Comparison of ENCODE assay signal across 10 mouse cellular contexts in genomic region chr2:170410677-170411489, GRCm38 (mm10). TPM values are rescaled to one million over a fixed set of nuclear protein-coding genes. Genes with fewer than 3 reads are reported as not detected.
A peak's percentile ranks its signal among the peaks of the same experiment; 100 is the strongest.
DNase-seq lines count a peak whose midpoint lies in the region; ATAC-seq and TF ChIP-seq lines count a peak whose summit lies in the region.
"Had no signal": no experiment of that assay in that cellular context is flagged by ENCODE, and none has a peak within 500 bp of the region (broad histone marks: within the 10 kb centered on the region; RNA-seq: fewer than 3 reads in every experiment).

No protein-coding gene starts in this region.

- no peak for TF ChIP-seq CTCF in lung, embryonic 14.5 days (IDR thresholded peaks at IDR 0.05; ENCODE audit: low read depth)

- peak; percentile 52 for ATAC-seq in lung, embryonic 14.5 days (ENCODE audit: insufficient read depth)
- ATAC-seq in neural tube, embryonic 13.5 days (ENCODE audit: low read depth) = no peak

- peak overlapping the region; percentile 53 for H3K4me2 ChIP-seq in lung, embryonic 14.5 days
- peak overlapping the region; percentile 42 for H3K4me2 ChIP-seq in neural tube, embryonic 13.5 days

- H3K4me3 ChIP-seq in lung, embryonic 14.5 days (ENCODE audit: low read depth, low read length) = peak overlapping the region; percentile 5; the same call in 1 of the 2 replicates
- H3K4me3 ChIP-seq in forebrain, embryonic 10.5 days = peak overlapping the region; percentile 43
- H3K4me3 ChIP-seq in limb, embryonic 10.5 days = peak overlapping the region; percentile 47
- peak overlapping the region; percentile 10; the same call in 1 of the 2 replicates for H3K4me3 ChIP-seq in neural tube, embryonic 13.5 days

- peak; percentile 28 for DNase-seq in lung, embryonic 14.5 days
- no peak for DNase-seq in lung, adult 18-20 months
- peak; percentile 40 for DNase-seq in forebrain, embryonic 10.5 days (ENCODE audit: extremely low spot score, low spot score)
- peak; percentile 64 for DNase-seq in limb, embryonic 10.5 days (ENCODE audit: low spot score)
- DNase-seq in left cerebral cortex, adult 9 months (ENCODE audit: low spot score in 2 of 2) = no peak
- no peak for DNase-seq in layer of hippocampus, postnatal 14 days (ENCODE audit: low spot score in 2 of 2)
- DNase-seq in gastrocnemius, postnatal 25 days = no peak
- DNase-seq: kidney, postnatal 14 days; thymus, adult 18-20 months had no signal

- H3K9me3 ChIP-seq in lung, embryonic 14.5 days (ENCODE audit: low read depth, low read length) = no peaks in the 10 kb centered on the region
- H3K9me3 ChIP-seq in forebrain, embryonic 10.5 days = no peaks in the 10 kb centered on the region
- H3K9me3 ChIP-seq in limb, embryonic 10.5 days (replicated peaks) = no peaks in the 10 kb centered on the region
- no peaks in the 10 kb centered on the region for H3K9me3 ChIP-seq in neural tube, embryonic 13.5 days

- H3K27ac ChIP-seq in lung, embryonic 14.5 days (ENCODE audit: low read depth) = no peak overlapping the region
- H3K27ac ChIP-seq in forebrain, embryonic 10.5 days = peak overlapping the region; percentile 66
- H3K27ac ChIP-seq in limb, embryonic 10.5 days = peak overlapping the region; percentile 73
- no peak overlapping the region for H3K27ac ChIP-seq in neural tube, embryonic 13.5 days (replicated peaks)

- peaks cover 19% of the 10 kb centered on the region for H3K27me3 ChIP-seq in lung, embryonic 14.5 days (ENCODE audit: insufficient read depth, low read length)
- peaks cover 61% of the 10 kb centered on the region for H3K27me3 ChIP-seq in forebrain, embryonic 10.5 days (ENCODE audit: poor library complexity, severe bottlenecking)
- H3K27me3 ChIP-seq in limb, embryonic 10.5 days (ENCODE audit: low read depth, poor library complexity, severe bottlenecking) = peaks cover 42% of the 10 kb centered on the region
- peaks cover 19% of the 10 kb centered on the region for H3K27me3 ChIP-seq in neural tube, embryonic 13.5 days

- H3K9ac ChIP-seq in lung, embryonic 14.5 days = 0 out of 2 replicates have a peak overlapping the region, but pooled peaks have one; percentile 31
- H3K9ac ChIP-seq in neural tube, embryonic 13.5 days = peak overlapping the region; percentile 1; the same call in 1 of the 2 replicates

- peaks cover 11% of the 10 kb centered on the region; the same call in 1 of the 2 replicates for H3K4me1 ChIP-seq in lung, embryonic 14.5 days (ENCODE audit: insufficient read depth)
- H3K4me1 ChIP-seq in forebrain, embryonic 10.5 days = peaks cover 25% of the 10 kb centered on the region
- H3K4me1 ChIP-seq in limb, embryonic 10.5 days = peaks cover 21% of the 10 kb centered on the region
- H3K4me1 ChIP-seq in neural tube, embryonic 13.5 days (replicated peaks) = peaks cover 32% of the 10 kb centered on the region

- 11% methylated on average over 23 of the region's 23 CpGs for WGBS in lung, embryonic 14.5 days
- WGBS in forebrain, embryonic 10.5 days = 34% methylated on average over 23 of the region's 23 CpGs
- WGBS in limb, embryonic 10.5 days = 15% methylated on average over 23 of the region's 23 CpGs
- WGBS in neural tube, embryonic 13.5 days = 29% methylated on average over 23 of the region's 23 CpGs

- no peaks in the 10 kb centered on the region for H3K36me3 ChIP-seq in lung, embryonic 14.5 days (ENCODE audit: insufficient read depth)
- no peaks in the 10 kb centered on the region for H3K36me3 ChIP-seq in forebrain, embryonic 10.5 days (replicated peaks)
- no peaks in the 10 kb centered on the region for H3K36me3 ChIP-seq in limb, embryonic 10.5 days
- H3K36me3 ChIP-seq in neural tube, embryonic 13.5 days = no peaks in the 10 kb centered on the region

RNA-seq across cellular contexts. Expression of gene Bcas1, which starts 16.8 kb away (rescaled TPM):
- polyA plus RNA-seq in lung, embryonic 14.5 days (2014; fragmentation: Nextera tagmentation; extraction: Ambion mirVana) = 0.65 and 1.4 TPM in 2 replicates
- polyA plus RNA-seq in forebrain, embryonic 10.5 days (2016; fragmentation: Nextera tagmentation; extraction: Ambion mirVana) = 0.49 and 0.50 TPM in 2 replicates
- 0.23 and 0.45 TPM in 2 replicates for polyA plus RNA-seq in limb, embryonic 10.5 days (2016; fragmentation: Nextera tagmentation; extraction: Ambion mirVana)
- polyA plus RNA-seq in neural tube, embryonic 13.5 days (2015; fragmentation: Nextera tagmentation; extraction: Ambion mirVana) = 15.6 and 15.7 TPM in 2 replicates
- 100 to 1,000 TPM; 121 to 123 TPM for total RNA-seq in layer of hippocampus, postnatal 14 days (2021)
- 1 to 10 TPM; 1.7 to 1.9 TPM for total RNA-seq in gastrocnemius, postnatal 25 days (2021)

Comparison
In these comparisons a context has a peak if more than half of its experiments do, and no peak if none do; other contexts are left out.
1. DNase-seq: peak in lung, embryonic 14.5 days (single experiment), forebrain, embryonic 10.5 days (single experiment) and limb, embryonic 10.5 days (single experiment); none in lung, adult 18-20 months (0 of 2), left cerebral cortex, adult 9 months (0 of 2), layer of hippocampus, postnatal 14 days (0 of 2) and gastrocnemius, postnatal 25 days (single experiment).
2. H3K27ac ChIP-seq: peak in forebrain, embryonic 10.5 days (single experiment) and limb, embryonic 10.5 days (single experiment); none in lung, embryonic 14.5 days (single experiment) and neural tube, embryonic 13.5 days (single experiment).
3. Peak in every context shown above with its lines, with median percentiles within 50 percentile points of each other: H3K4me3 ChIP-seq.